Mouse (Mus musculus) activated CD4-positive, CD25-positive, alpha-beta regulatory T cell (primary cell): ENCODE data around the gene Rnf38. TPM values are rescaled to one million over a fixed set of nuclear protein-coding genes. Genes with fewer than 3 reads are reported as not detected.

Experiments used
- polyA plus RNA-seq, 2 experiments: library from polyadenylated mRNA; unstranded; fragments of 100-300 nt; shearing (Covaris generic); gene quantifications; one replicate each; pipeline ENCODE4 v1.2.1; 2017

Gene Rnf38
- 10 to 100 TPM; 48.7 to 71.5 TPM for polyA plus RNA-seq

GRCm38 (mm10) chr4:44233713-44234003 is at the start of gene Rnf38:
Rnf38 (minus strand) TSS chr4:44233789.

DNA sequence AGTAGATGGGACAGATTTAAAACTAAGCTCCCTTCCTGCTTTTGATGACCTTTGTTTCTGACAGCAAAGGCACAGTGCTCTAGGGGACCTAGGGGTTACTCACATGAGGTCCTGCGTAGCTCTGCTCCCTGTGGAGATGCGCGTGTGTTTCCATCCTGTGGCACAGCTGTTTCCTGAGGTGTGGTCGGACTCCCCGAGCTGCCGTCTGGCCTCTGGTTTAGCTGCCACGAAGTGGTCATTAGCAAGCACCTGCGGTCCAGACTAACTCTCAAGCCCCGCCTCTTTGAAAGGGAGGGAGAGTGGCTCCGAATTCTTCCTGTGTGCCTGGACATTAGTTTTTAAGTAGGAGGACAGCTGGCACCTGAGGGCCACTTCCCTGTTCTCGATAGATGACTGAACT is 149.6 kb downstream of the Rnf38 start, which contains the start of gene Gne:
Gne (minus strand) TSS at position 233 of the 400 bp plus-strand sequence.

Other genes starting within 250 kb of the Rnf38 start
- 100 to 1,000 TPM; 197 to 205 TPM for gene Clta, start 229.3 kb downstream of the Rnf38 start, polyA plus RNA-seq
- 10 to 100 TPM; 43.0 to 44.1 TPM for gene Gne, start 149.6 kb downstream of the Rnf38 start, polyA plus RNA-seq
- 10 to 100 TPM in 1 of 2 experiments, 1 to 10 TPM in 1; 9.9 to 10.3 TPM for gene Melk, start 67.1 kb upstream of the Rnf38 start, polyA plus RNA-seq